Mouse (Mus musculus) lung, postnatal 0 days (tissue): ENCODE measurements at regions not wholly inside any gene's neighbourhood (a gene's known extent, or its start where the extent isn't known, plus 50 kb on each side); places are given as distances from the start of the nearest gene placed in this dataset.

Source experiments
- CTCF ChIP-seq: IDR thresholded peaks from 2 replicates; pipeline ENCODE4 v1.5.1; 2016; ENCODE audit warnings: antibody characterized with exemption, mild to moderate bottlenecking
- EP300 ChIP-seq: IDR thresholded peaks from 2 replicates; pipeline ENCODE4 v1.6.1; 2016; ENCODE audit warnings: antibody characterized with exemption, mild to moderate bottlenecking, control low read depth

DNA sequence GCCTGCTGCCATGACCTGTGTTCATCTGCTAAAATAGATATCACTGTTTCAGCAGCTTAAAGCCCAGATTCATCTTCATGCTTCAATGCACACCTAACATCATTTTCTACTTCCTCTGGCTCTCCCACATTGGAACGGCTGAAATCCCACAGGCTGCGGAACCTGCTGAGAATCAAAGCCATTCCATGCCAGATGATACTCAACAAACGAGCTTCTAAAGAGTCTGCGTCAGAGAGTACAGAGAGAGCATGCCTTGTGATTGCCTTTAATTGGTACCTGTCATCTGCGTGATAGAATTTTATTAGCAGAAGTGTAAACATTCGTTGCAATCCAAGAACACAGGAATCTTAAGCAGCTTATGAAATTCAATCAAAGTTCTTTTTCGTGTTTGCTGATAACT is 76.4 kb upstream of the Tas2r134 start:
- no peak for TF ChIP-seq CTCF
- no peak for TF ChIP-seq EP300
